7 mouse cellular contexts compared by ENCODE assay signal in the genomic region with DNA sequence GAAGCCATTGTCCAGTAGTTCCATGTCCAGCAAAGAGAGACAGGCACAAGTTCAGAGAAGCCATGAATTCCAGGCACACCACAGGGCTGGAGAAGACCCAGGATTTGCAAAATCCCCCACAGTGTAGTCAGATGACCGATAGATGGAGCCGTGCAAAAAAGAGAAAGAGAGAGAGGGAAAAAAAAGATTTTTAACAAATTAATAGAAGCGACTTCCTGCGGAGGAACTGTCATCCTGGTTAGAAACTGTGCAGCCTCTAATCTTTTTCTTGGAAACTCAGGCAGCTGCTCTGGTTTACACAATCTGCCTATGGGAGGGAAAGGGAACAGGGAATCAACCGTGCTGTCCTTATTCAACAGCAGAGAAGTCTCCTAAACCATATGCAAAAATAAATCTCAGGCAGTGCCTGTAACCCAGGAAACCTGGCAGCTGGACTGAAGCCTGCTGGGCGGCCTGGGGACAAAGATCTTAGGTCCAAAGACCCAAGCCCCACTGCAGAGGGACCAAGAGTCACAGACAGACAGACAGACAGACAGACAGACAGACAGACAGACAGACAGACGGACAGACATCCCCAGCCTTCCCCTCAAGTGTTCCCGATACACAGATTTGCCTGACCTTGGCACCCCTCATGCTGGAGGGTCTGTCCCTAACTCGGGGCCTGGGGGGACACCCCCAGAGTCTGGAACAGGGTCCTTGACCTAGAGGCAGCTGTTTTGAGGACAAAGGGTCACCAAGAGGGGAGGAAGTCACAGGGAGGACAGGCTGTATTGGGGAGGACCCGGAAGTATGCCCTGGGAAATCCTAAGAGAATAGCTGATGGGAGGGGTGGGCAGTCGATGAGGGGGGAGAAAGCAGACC. TPM values are rescaled to one million over a fixed set of nuclear protein-coding genes. Genes with fewer than 3 reads are reported as not detected.
DNase-seq lines count a peak whose midpoint lies in the region; ATAC-seq and TF ChIP-seq lines count a peak whose summit lies in the region.

No protein-coding gene starts in this region.

- H3K27me3 ChIP-seq in ES-Bruce4 (ENCODE audit: control insufficient read depth, insufficient read depth, low read length, poor library complexity, severe bottlenecking): no peaks in the 10 kb centered on the region
- H3K27me3 ChIP-seq in forebrain, embryonic 10.5 days (ENCODE audit: poor library complexity, severe bottlenecking): peaks cover 96% of the 10 kb centered on the region
- no peaks in the 10 kb centered on the region for H3K27me3 ChIP-seq in hindbrain, embryonic 15.5 days
- H3K27me3 ChIP-seq in limb, embryonic 12.5 days: peaks cover 82% of the 10 kb centered on the region
- H3K27me3 ChIP-seq in neural tube, embryonic 13.5 days: peaks cover 12% of the 10 kb centered on the region

- peak; percentile 69 for DNase-seq in 3T3-L1 (ENCODE audit: low read depth, low spot score)
- no peak for DNase-seq in forebrain, embryonic 10.5 days (ENCODE audit: extremely low spot score, low spot score)
- DNase-seq in thymus, postnatal 0 days (ENCODE audit: low spot score): no peak

- H3K4me2 ChIP-seq in hindbrain, embryonic 15.5 days: peak overlapping the region; percentile 32
- H3K4me2 ChIP-seq in limb, embryonic 12.5 days: peak overlapping the region; percentile 8; the same call in 1 of the 2 replicates
- peak overlapping the region; percentile 44 for H3K4me2 ChIP-seq in neural tube, embryonic 13.5 days

- H3K9me3 ChIP-seq in ES-Bruce4 (replicated peaks; ENCODE audit: control insufficient read depth, insufficient read depth, low read length, poor library complexity, severe bottlenecking): no peaks in the 10 kb centered on the region
- H3K9me3 ChIP-seq in forebrain, embryonic 10.5 days: no peaks in the 10 kb centered on the region
- no peaks in the 10 kb centered on the region for H3K9me3 ChIP-seq in hindbrain, embryonic 15.5 days
- no peaks in the 10 kb centered on the region for H3K9me3 ChIP-seq in limb, embryonic 12.5 days
- no peaks in the 10 kb centered on the region for H3K9me3 ChIP-seq in neural tube, embryonic 13.5 days

- peak overlapping the region; percentile 21 for H3K27ac ChIP-seq in ES-Bruce4 (ENCODE audit: insufficient read depth, low read length)
- peak overlapping the region; percentile 79 for H3K27ac ChIP-seq in forebrain, embryonic 10.5 days
- peak overlapping the region; percentile 80 for H3K27ac ChIP-seq in hindbrain, embryonic 15.5 days (replicated peaks)
- H3K27ac ChIP-seq in limb, embryonic 12.5 days: no peak overlapping the region
- H3K27ac ChIP-seq in neural tube, embryonic 13.5 days (replicated peaks): peak overlapping the region; percentile 94

- peak; percentile 52; the same call in 1 of the 2 replicates for ATAC-seq in hindbrain, embryonic 15.5 days (ENCODE audit: low FRiP score, low read depth)
- no peak for ATAC-seq in limb, embryonic 12.5 days (ENCODE audit: insufficient number of reproducible peaks, insufficient read depth, low FRiP score, low TSS enrichment, low read depth)
- ATAC-seq in neural tube, embryonic 13.5 days (ENCODE audit: low read depth): peak; percentile 33

- 0 out of 2 replicates have a peak, but pooled peaks have one; percentile 65 for TF ChIP-seq EP300 in ES-Bruce4 (IDR thresholded peaks at IDR 0.05; ENCODE audit: insufficient read depth, low read depth, low read length)

- peaks cover 10% of the 10 kb centered on the region for H3K4me1 ChIP-seq in ES-Bruce4 (ENCODE audit: control insufficient read depth, insufficient read depth, low read length)
- peaks cover 53% of the 10 kb centered on the region for H3K4me1 ChIP-seq in forebrain, embryonic 10.5 days
- H3K4me1 ChIP-seq in hindbrain, embryonic 15.5 days (replicated peaks): peaks cover 54% of the 10 kb centered on the region
- H3K4me1 ChIP-seq in limb, embryonic 12.5 days (replicated peaks): peaks cover 26% of the 10 kb centered on the region
- H3K4me1 ChIP-seq in neural tube, embryonic 13.5 days (replicated peaks): peaks cover 78% of the 10 kb centered on the region

- no peak for TF ChIP-seq POLR2A in ES-Bruce4 (IDR thresholded peaks at IDR 0.05; ENCODE audit: insufficient read depth, low read length)

- 7% methylated on average over 11 of the region's 11 CpGs for WGBS in forebrain, embryonic 10.5 days
- WGBS in hindbrain, embryonic 15.5 days: under 1% methylated on average over 11 of the region's 11 CpGs
- WGBS in limb, embryonic 12.5 days: 9% methylated on average over 11 of the region's 11 CpGs
- WGBS in neural tube, embryonic 13.5 days: under 1% methylated on average over 11 of the region's 11 CpGs

- TF ChIP-seq CTCF in ES-Bruce4 (IDR thresholded peaks at IDR 0.05; ENCODE audit: low read depth, low read length): no peak

- no peak overlapping the region for H3K9ac ChIP-seq in ES-Bruce4 (ENCODE audit: low read depth, poor library complexity, severe bottlenecking)
- no peak overlapping the region; the same call in 1 of the 2 replicates for H3K9ac ChIP-seq in hindbrain, embryonic 15.5 days
- H3K9ac ChIP-seq in limb, embryonic 12.5 days (replicated peaks): no peak overlapping the region
- peak overlapping the region; percentile 57 for H3K9ac ChIP-seq in neural tube, embryonic 13.5 days

- H3K36me3 ChIP-seq in ES-Bruce4 (ENCODE audit: control insufficient read depth, insufficient read depth, low read length, poor library complexity, severe bottlenecking): no peaks in the 10 kb centered on the region
- H3K36me3 ChIP-seq in forebrain, embryonic 10.5 days (replicated peaks): no peaks in the 10 kb centered on the region
- no peaks in the 10 kb centered on the region for H3K36me3 ChIP-seq in hindbrain, embryonic 15.5 days
- H3K36me3 ChIP-seq in limb, embryonic 12.5 days: no peaks in the 10 kb centered on the region
- 0 out of 2 replicates have a peak, but pooled peaks cover 9% of the 10 kb centered on the region for H3K36me3 ChIP-seq in neural tube, embryonic 13.5 days

- H3K4me3 ChIP-seq in ES-Bruce4 (ENCODE audit: low read depth, low read length): no peak overlapping the region
- peak overlapping the region; percentile 34 for H3K4me3 ChIP-seq in forebrain, embryonic 10.5 days
- no peak overlapping the region for H3K4me3 ChIP-seq in hindbrain, embryonic 15.5 days
- no peak overlapping the region for H3K4me3 ChIP-seq in limb, embryonic 12.5 days (replicated peaks)
- H3K4me3 ChIP-seq in neural tube, embryonic 13.5 days: no peak overlapping the region

RNA-seq across cellular contexts. Expression of a gene that starts 9.1 kb away (rescaled TPM):
- 12.1 and 14.1 TPM in 2 replicates for polyA plus RNA-seq in ES-Bruce4 (2011; ENCODE audit: insufficient read depth, insufficient read length, low read depth, missing spikeins)
- polyA plus RNA-seq in forebrain, embryonic 10.5 days (2016; fragmentation: Nextera tagmentation; extraction: Ambion mirVana): 0.96 and 0.98 TPM in 2 replicates
- 16.9 and 17.0 TPM in 2 replicates for polyA plus RNA-seq in hindbrain, embryonic 15.5 days (2015; fragmentation: Nextera tagmentation; extraction: Ambion mirVana)
- 1.2 and 1.6 TPM in 2 replicates for polyA plus RNA-seq in limb, embryonic 12.5 days (2016; fragmentation: Nextera tagmentation; extraction: Ambion mirVana)
- polyA plus RNA-seq in neural tube, embryonic 13.5 days (2015; fragmentation: Nextera tagmentation; extraction: Ambion mirVana): 15.0 and 15.3 TPM in 2 replicates
- polyA plus RNA-seq in thymus, postnatal 0 days (2015; fragmentation: Nextera tagmentation; extraction: Ambion mirVana): 0.36 and 0.47 TPM in 2 replicates

RNA-seq across cellular contexts. Expression of a gene that starts 28.7 kb away (rescaled TPM):
- 16.3 and 17.2 TPM in 2 replicates for polyA plus RNA-seq in ES-Bruce4 (2011; ENCODE audit: insufficient read depth, insufficient read length, low read depth, missing spikeins)
- polyA plus RNA-seq in forebrain, embryonic 10.5 days (2016; fragmentation: Nextera tagmentation; extraction: Ambion mirVana): 21.2 and 22.7 TPM in 2 replicates
- 17.6 and 19.2 TPM in 2 replicates for polyA plus RNA-seq in hindbrain, embryonic 15.5 days (2015; fragmentation: Nextera tagmentation; extraction: Ambion mirVana)
- polyA plus RNA-seq in limb, embryonic 12.5 days (2016; fragmentation: Nextera tagmentation; extraction: Ambion mirVana): 15.4 and 20.8 TPM in 2 replicates
- 19.8 and 21.6 TPM in 2 replicates for polyA plus RNA-seq in neural tube, embryonic 13.5 days (2015; fragmentation: Nextera tagmentation; extraction: Ambion mirVana)
- polyA plus RNA-seq in thymus, postnatal 0 days (2015; fragmentation: Nextera tagmentation; extraction: Ambion mirVana): 13.7 and 17.7 TPM in 2 replicates
